Mouse (Mus musculus) neural tube, embryonic 15.5 days (tissue): ENCODE results near the gene Arhgap31. TPM values are rescaled to one million over a fixed set of nuclear protein-coding genes. Genes with fewer than 3 reads are reported as not detected.
A peak's percentile ranks its signal among the peaks of the same experiment; 100 is the strongest.
"Not testable (repeated sequence)": the region's sequence is repeated elsewhere in the genome, so short reads cannot be mapped to it uniquely, and the experiment has no call there.

Experiments
- ATAC-seq: fragments of 200-750 bp; cut with Nextera tagmentation; 2 replicates; pipeline ENCODE4 v1.8.0; 2017; ENCODE audit warnings: mild to moderate bottlenecking, moderate TSS enrichment, moderate library complexity; ENCODE audit not compliant: low FRiP score
- H3K27ac ChIP-seq: fragments of 300-500 bp; sonication (generic); replicated peaks from 2 replicates; pipeline ENCODE4 v1.5.1; 2015; ENCODE audit warnings: mild to moderate bottlenecking, inconsistent platforms
- H3K27me3 ChIP-seq: fragments of 300-500 bp; sonication (generic); replicated peaks from 2 replicates; pipeline ENCODE4 v1.6.1; 2015; ENCODE audit warnings: inconsistent platforms
- H3K36me3 ChIP-seq: fragments of 300-500 bp; sonication (generic); 2 replicates; pipeline ENCODE4 v1.6.1; 2015; ENCODE audit warnings: inconsistent platforms
- H3K4me1 ChIP-seq: fragments of 300-500 bp; sonication (generic); 2 replicates; pipeline ENCODE4 v1.6.1; 2015; ENCODE audit warnings: inconsistent platforms
- H3K4me2 ChIP-seq: fragments of 300-500 bp; sonication (generic); 2 replicates; pipeline ENCODE4 v1.6.1; 2015; ENCODE audit warnings: inconsistent platforms, mild to moderate bottlenecking, moderate library complexity
- H3K4me3 ChIP-seq: fragments of 300-500 bp; sonication (generic); replicated peaks from 2 replicates; pipeline ENCODE4 v1.5.1; 2015; ENCODE audit warnings: mild to moderate bottlenecking, inconsistent platforms
- H3K9ac ChIP-seq: fragments of 300-500 bp; sonication (generic); replicated peaks from 2 replicates; pipeline ENCODE4 v1.6.1; 2015; ENCODE audit warnings: mild to moderate bottlenecking, inconsistent platforms
- H3K9me3 ChIP-seq: fragments of 300-500 bp; sonication (generic); replicated peaks from 2 replicates; pipeline ENCODE4 v1.6.1; 2016; ENCODE audit warnings: inconsistent platforms
- WGBS: fragments of 180-500 bp; shearing (Covaris S2); methylation state at CpG from one replicate; pipeline ENCODE4 v1.1.7; 2015; ENCODE audit warnings: mixed read lengths; 5-methylcytosine and 5-hydroxymethylcytosine counted together
- polyA plus RNA-seq: library from polyadenylated mRNA; unstranded; fragments of >200 nt; fragmentation: Nextera tagmentation; extraction: Ambion mirVana; gene quantifications from 2 replicates; pipeline ENCODE4 v1.2.1, GENCODE M21; 2015

The Arhgap31 gene
- polyA plus RNA-seq, 1 experiment from 2014 or later: 5.9 TPM

DNA sequence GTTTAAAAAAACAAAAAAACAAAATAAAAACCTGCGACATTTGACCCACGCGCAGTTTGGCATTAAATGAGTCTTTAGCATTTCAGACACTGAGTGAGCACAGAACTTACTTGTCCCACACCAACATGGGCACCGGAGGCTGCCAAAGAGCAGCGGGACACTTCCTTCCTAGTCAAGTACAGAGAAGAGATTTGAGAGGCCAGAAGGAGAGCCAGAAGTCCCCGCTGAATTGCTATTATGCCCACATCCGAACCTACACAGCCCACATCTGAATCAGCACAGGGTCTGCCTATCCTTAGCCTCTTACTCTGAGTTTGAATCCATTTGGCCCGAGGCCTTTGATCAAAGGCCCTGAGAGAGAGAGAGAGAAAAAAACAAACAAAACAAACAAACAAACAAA lies 11.2 kb upstream of the Arhgap31 start:
- H3K4me1 ChIP-seq: 0 out of 2 replicates have a peak, but pooled peaks cover under 1% of the 10 kb centered on the region
- no peaks in the 10 kb centered on the region for H3K9me3 ChIP-seq
- H3K4me2 ChIP-seq: no peak overlapping the region
- ATAC-seq: no peak
- H3K9ac ChIP-seq: no peak overlapping the region
- no peak overlapping the region for H3K27ac ChIP-seq
- WGBS: 81% methylated on average over 8 of the region's 8 CpGs
- H3K36me3 ChIP-seq: no peaks in the 10 kb centered on the region
- no peak overlapping the region for H3K4me3 ChIP-seq
- H3K27me3 ChIP-seq: no peaks in the 10 kb centered on the region

- 96% methylated on average over 9 of the region's 9 CpGs for WGBS
- H3K9me3 ChIP-seq: no peaks in the 10 kb centered on the region
These were observed 8.3 kb upstream of the Arhgap31 start for GRCm38 (mm10) chr16:38721377-38721776.

GRCm38 (mm10) chr16:38714259-38714526 lies 1.1 kb upstream of the Arhgap31 start:
- not testable (repeated sequence) for ATAC-seq, H3K36me3 ChIP-seq, H3K27me3 ChIP-seq, H3K27ac ChIP-seq, H3K9me3 ChIP-seq, H3K9ac ChIP-seq
- peaks cover 22% of the 10 kb centered on the region for H3K4me1 ChIP-seq
- 0 out of 2 replicates have a peak overlapping the region, but pooled peaks have one; percentile 8 for H3K4me3 ChIP-seq
- WGBS: 46% methylated on average over 11 of the region's 12 CpGs
- H3K4me2 ChIP-seq: peak overlapping the region; percentile 92

More at GRCm38 (mm10) chr16:38721377-38721776, 8.3 kb upstream of the Arhgap31 start:
- no peak overlapping the region for H3K4me2 ChIP-seq
- ATAC-seq: no peak
- no peaks in the 10 kb centered on the region for H3K27me3 ChIP-seq
- H3K4me1 ChIP-seq: no peaks in the 10 kb centered on the region
- no peak overlapping the region for H3K4me3 ChIP-seq
- H3K27ac ChIP-seq: no peak overlapping the region
- H3K36me3 ChIP-seq: no peaks in the 10 kb centered on the region
- H3K9ac ChIP-seq: no peak overlapping the region

DNA sequence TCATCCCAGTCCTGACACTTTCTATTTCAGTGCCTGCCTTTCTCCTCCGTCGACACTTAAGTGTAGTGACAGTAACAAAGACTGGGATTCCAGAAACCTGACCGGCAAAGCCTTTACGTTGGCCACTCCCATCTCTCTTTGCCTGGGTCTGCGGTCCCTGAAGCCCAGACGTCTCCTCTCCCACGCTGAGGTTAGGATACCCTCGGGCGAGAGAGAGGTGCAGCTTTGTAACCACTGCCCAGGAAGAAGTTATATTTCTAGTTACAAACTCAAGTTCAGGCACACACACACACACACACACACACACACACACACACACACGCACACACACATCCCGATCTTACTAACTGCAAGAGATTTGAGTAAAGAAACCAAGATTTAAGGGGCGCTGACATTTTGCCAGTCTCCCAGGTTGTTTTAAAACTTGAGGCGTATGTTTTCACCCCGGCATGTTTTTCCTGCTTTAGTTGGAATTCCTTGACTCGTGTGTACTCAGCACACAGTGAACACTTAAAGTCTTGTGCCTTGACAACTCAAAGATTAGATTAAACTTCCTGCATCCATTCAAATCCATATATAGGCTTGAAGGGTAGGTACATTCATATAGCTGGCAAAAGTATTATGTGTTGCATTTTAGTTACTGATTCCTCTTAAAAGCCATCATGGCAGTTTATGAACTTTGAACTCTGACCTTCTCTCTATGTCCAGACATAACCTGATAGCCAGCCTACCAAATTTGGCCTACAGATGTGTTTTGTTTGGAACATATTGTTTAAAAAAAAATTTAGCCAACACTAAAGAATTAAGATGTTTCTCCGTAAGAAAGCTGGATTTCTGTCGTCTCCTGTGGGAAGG lies 557 bp upstream of the Arhgap31 start:
- Histone ChIP-seq H3K4me1 (peaks cover 22% of the 10 kb centered on the region), H3K4me2 (peak overlapping the region; percentile 92), H3K27me3 (no peaks in the 10 kb centered on the region), H3K9ac (peak overlapping the region; percentile 66), H3K36me3 (no peaks in the 10 kb centered on the region), H3K4me3 (peak overlapping the region; percentile 59), H3K27ac (peak overlapping the region; percentile 76), H3K9me3 (no peaks in the 10 kb centered on the region)
- no peak; the same call in 1 of the 2 replicates for ATAC-seq
- 27% methylated on average over 17 of the region's 17 CpGs for WGBS

DNA sequence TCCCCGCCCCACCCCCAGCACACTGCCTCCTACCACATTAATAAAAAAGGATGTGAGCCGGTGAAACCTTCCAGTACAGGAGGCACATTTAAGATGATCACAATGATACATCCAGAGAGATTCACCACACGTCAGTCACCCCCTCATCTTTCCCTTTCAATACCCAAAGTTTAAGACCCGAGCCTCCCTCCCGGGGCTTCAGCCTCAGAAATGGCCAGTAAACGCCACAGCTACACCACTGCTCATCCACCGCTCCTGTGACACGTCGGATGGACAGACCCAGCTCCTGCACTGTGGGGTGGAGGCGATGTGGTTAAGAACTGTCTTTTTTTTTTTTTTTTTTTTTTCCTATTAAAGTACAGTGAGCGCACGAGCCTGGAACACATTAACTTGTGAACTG lies 969 bp downstream of the Arhgap31 start:
- WGBS: 7% methylated on average over 12 of the region's 12 CpGs
- ATAC-seq: 0 out of 2 replicates have a peak, but pooled peaks have one; percentile 2
- Histone ChIP-seq H3K9ac (peak overlapping the region; percentile 66), H3K4me1 (peaks cover 22% of the 10 kb centered on the region), H3K4me2 (peak overlapping the region; percentile 92), H3K27ac (0 out of 2 replicates have a peak overlapping the region, but pooled peaks have one; percentile 37), H3K36me3 (no peaks in the 10 kb centered on the region), H3K4me3 (peak overlapping the region; percentile 59), H3K9me3 (no peaks in the 10 kb centered on the region), H3K27me3 (no peaks in the 10 kb centered on the region)

DNA sequence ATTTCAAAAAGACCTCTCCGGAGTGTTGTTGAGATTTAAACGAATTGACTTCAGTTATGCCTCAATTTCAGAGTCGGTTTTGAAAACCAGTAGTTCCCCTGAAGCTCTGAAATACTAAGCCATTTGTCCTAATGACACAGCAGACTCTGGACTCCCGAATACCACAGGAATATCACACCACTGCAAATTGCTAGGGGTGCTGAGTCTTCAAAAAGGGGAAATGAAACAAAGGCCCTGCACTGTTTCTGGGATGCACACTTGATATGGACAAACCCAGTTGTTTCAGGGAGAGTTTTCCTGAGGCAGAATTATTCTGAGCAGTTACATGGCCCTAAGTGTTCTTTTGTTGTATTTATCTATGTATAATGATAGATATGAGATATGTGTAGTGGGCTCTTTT lies 1.8 kb downstream of the Arhgap31 start:
- Histone ChIP-seq H3K4me2 (peak overlapping the region; percentile 92), H3K27me3 (no peaks in the 10 kb centered on the region), H3K27ac (no peak overlapping the region), H3K9ac (no peak overlapping the region), H3K9me3 (no peaks in the 10 kb centered on the region), H3K36me3 (no peaks in the 10 kb centered on the region), H3K4me1 (peaks cover 22% of the 10 kb centered on the region), H3K4me3 (peak overlapping the region; percentile 59; the same call in 1 of the 2 replicates)
- WGBS: 52% methylated on average over 4 of the region's 4 CpGs
- no peak for ATAC-seq

GRCm38 (mm10) chr16:38708962-38709520 lies 4.0 kb downstream of the Arhgap31 start:
- no peaks in the 10 kb centered on the region for H3K36me3 ChIP-seq
- ATAC-seq: no peak
- peaks cover 22% of the 10 kb centered on the region for H3K4me1 ChIP-seq
- H3K4me2 ChIP-seq: no peak overlapping the region
- H3K27me3 ChIP-seq: no peaks in the 10 kb centered on the region
- WGBS: 71% methylated on average over 7 of the region's 7 CpGs
- H3K9me3 ChIP-seq: no peaks in the 10 kb centered on the region
- no peak overlapping the region for H3K9ac ChIP-seq
- no peak overlapping the region for H3K4me3 ChIP-seq
- H3K27ac ChIP-seq: no peak overlapping the region

DNA sequence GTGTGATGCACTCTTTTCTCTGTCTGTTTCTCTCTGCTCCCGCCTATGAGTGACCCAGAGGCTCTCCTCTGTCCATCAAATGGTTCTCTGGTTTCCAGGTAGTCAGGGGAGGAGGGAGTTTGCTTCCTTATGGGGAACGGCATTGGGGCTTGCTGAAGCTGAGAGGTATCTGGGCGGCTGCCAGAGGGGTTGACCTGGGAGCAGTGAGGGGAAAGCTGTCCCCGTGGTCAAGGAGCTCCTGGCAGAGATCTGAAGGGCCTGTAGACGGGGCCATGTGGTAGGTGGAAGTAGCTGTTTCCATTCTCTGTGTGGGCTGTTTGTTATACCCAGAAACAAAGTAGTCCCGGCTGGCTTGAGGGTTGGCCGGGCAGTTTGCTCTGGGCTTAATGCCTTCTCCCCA lies 6.3 kb downstream of the Arhgap31 start:
- H3K27ac ChIP-seq: no peak overlapping the region
- H3K27me3 ChIP-seq: no peaks in the 10 kb centered on the region
- H3K9me3 ChIP-seq: no peaks in the 10 kb centered on the region
- ATAC-seq: no peak
- H3K9ac ChIP-seq: no peak overlapping the region
- no peaks in the 10 kb centered on the region for H3K36me3 ChIP-seq
- H3K4me3 ChIP-seq: no peak overlapping the region
- H3K4me2 ChIP-seq: no peak overlapping the region
- 82% methylated on average over 7 of the region's 7 CpGs for WGBS
- H3K4me1 ChIP-seq: peaks cover 7% of the 10 kb centered on the region; the same call in 1 of the 2 replicates

GRCm38 (mm10) chr16:38705531-38706281 lies 7.4 kb downstream of the Arhgap31 start:
- Histone ChIP-seq H3K9me3 (no peaks in the 10 kb centered on the region), H3K27me3 (no peaks in the 10 kb centered on the region), H3K4me2 (no peak overlapping the region), H3K4me3 (no peak overlapping the region), H3K9ac (no peak overlapping the region), H3K4me1 (peaks cover 7% of the 10 kb centered on the region; the same call in 1 of the 2 replicates), H3K27ac (no peak overlapping the region), H3K36me3 (no peaks in the 10 kb centered on the region)
- no peak for ATAC-seq
- 70% methylated on average over 9 of the region's 9 CpGs for WGBS

DNA sequence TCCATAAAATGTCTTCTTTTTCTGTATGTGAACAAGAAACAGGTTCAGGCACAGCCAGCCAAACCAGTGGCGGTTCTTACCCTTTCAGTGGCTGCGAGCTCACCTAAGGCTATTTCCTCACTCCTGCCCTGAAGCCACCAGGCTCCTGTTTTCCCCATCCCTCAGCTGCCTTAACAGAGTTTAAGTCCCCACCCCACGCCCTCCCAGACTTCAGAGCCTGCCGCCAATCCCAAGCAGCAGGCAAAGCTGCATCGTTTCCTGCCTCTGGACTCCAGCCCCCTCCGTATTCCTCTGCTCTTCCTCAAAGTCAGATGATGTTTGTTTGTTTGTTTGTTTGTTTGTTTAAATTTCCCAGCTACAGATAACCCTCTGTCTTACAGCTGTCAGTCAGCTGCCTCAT lies 9.6 kb downstream of the Arhgap31 start:
- no peak for ATAC-seq
- Histone ChIP-seq H3K27ac (no peak overlapping the region), H3K4me1 (no peaks in the 10 kb centered on the region), H3K4me2 (no peak overlapping the region), H3K9me3 (no peaks in the 10 kb centered on the region), H3K27me3 (no peaks in the 10 kb centered on the region), H3K9ac (no peak overlapping the region), H3K4me3 (no peak overlapping the region), H3K36me3 (no peaks in the 10 kb centered on the region)
- WGBS: 51% methylated on average over 6 of the region's 6 CpGs

DNA sequence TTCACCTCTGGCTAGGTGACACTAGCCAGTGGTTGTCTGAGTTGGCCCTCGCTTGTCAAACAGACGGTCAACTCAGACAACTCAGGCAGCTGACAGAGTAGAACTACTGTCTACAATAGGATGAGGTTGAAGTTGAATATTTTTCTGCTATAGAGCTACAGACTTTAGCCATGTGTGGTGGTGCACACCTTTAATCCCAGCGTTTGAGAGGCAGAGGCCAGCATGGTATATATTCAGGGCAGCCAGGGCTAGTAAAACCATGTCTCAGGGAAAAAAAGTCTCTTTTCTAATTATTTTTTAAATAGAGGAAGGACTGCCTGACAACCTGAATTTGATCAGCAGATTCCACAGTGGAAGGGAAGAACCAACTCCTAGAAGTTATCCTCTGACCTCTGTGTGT lies 10.8 kb downstream of the Arhgap31 start:
- Histone ChIP-seq H3K9ac (no peak overlapping the region), H3K27ac (no peak overlapping the region), H3K36me3 (no peaks in the 10 kb centered on the region), H3K27me3 (no peaks in the 10 kb centered on the region), H3K4me1 (no peaks in the 10 kb centered on the region), H3K4me2 (no peak overlapping the region), H3K9me3 (no peaks in the 10 kb centered on the region), H3K4me3 (no peak overlapping the region)
- WGBS: 97% methylated on average over 3 of the region's 3 CpGs
- no peak for ATAC-seq
